Mouse (Mus musculus): ENCODE data around the gene Rd3. TPM values are rescaled to one million over a fixed set of nuclear protein-coding genes. Genes with fewer than 3 reads are reported as not detected.
A peak's percentile ranks its signal among the peaks of the same experiment; 100 is the strongest.

Gene Rd3
- polyA plus RNA-seq, 1 experiment, result not detected

DNA sequence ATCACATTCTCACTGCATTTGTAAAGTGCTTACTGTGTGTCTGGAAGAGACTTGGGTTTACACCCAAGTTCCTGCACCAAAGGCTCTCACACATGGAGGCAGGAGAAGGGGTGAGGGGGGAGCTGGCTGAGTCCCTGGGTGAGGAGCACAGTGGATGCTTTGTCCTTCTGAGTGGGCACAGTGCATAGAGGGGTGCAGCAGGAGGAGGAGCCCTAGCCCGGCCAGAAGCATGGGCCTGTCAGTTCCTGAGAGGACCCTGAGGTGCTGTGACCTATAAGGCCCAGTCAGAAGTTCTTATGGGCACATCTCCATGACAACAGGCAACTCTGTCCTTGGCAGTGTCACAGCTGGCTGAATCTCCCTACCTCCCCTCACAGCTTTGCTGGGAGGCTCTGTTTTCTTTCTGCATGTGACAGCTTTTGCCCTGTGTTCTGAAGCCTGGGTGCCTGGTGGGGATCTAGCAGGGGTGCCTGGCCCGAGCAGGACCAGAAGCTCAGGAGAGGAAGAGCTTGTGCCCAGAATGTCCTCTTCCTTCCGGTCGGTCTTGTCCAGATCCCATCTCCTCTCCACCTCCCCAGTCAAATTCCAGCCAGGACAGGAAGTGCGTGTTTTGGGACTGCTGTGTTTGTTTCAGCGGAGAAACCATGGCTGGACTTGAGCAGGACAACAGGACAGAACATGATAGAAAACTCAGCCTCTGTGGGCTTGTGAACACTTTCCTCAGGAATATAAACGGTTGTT, 15.0 kb downstream of the Rd3 start:
- Histone ChIP-seq H3K27ac (ENCODE audit: control insufficient read depth, insufficient read depth, low read depth, low read length, poor library complexity) (no peak overlapping the region), H3K4me3 (replicated peaks; ENCODE audit: control insufficient read depth, low read depth, low read length) (no peak overlapping the region), H3K4me1 (ENCODE audit: control insufficient read depth, insufficient read depth, low read length) (no peaks in the 10 kb centered on the region; the same call in 1 of the 2 replicates)
- 83% methylated on average over 7 of the region's 7 CpGs for WGBS
- no peak for TF ChIP-seq CTCF (IDR thresholded peaks at IDR 0.05; ENCODE audit: control insufficient read depth, insufficient read depth, low read length)
- TF ChIP-seq POLR2A (IDR thresholded peaks at IDR 0.05; ENCODE audit: borderline replicate concordance, control insufficient read depth, low read depth, low read length), result no peak

DNA sequence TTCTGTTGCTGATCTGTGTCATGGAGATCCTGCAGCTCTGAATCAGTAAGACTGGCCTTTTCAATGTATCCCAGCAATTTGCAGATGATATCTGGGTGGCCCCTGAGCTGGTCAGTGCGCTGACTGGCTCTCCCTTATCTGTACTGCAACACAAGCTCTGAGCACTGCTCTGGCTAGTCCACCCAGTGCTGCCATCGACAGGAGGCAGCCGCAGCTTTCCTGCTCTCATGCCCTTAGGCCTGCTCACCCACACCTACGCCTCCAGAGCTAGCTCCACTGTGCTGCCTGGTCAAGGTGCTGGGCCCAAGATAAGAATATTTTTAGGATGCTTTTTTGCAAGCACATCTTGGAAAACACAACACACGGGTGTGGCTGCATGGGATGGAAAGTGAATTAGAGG, 17.3 kb downstream of the Rd3 start:
- TF ChIP-seq POLR2A (IDR thresholded peaks at IDR 0.05; ENCODE audit: borderline replicate concordance, control insufficient read depth, low read depth, low read length) (no peak), CTCF (IDR thresholded peaks at IDR 0.05; ENCODE audit: control insufficient read depth, insufficient read depth, low read length) (no peak)
- WGBS, result 70% methylated on average over 5 of the region's 5 CpGs
- H3K4me1 ChIP-seq (ENCODE audit: control insufficient read depth, insufficient read depth, low read length), result no peaks in the 10 kb centered on the region
- no peak overlapping the region for H3K4me3 ChIP-seq (replicated peaks; ENCODE audit: control insufficient read depth, low read depth, low read length)
- no peak overlapping the region for H3K27ac ChIP-seq (ENCODE audit: control insufficient read depth, insufficient read depth, low read depth, low read length, poor library complexity)

DNA sequence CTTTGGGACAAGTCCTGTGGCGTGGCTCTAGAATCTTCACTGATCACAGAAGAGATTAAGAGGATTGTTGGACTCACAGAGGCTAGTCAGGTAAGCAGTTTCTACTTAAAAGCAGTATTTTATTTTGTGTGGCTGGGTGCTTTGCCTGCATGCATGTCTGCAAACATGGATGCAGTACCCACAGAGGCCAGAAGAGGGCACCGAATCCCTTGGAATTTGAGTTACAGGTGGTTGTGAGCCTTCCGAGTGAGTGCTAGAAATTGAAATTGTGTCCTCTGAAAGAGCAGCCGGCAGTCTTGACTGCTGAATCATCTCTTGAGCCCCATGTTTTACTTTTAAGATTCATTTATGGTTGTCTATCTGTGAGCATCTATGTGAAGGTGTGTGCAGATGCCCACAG, 18.3 kb downstream of the Rd3 start:
- no peak overlapping the region for H3K27ac ChIP-seq (ENCODE audit: control insufficient read depth, insufficient read depth, low read depth, low read length, poor library complexity)
- no peaks in the 10 kb centered on the region for H3K4me1 ChIP-seq (ENCODE audit: control insufficient read depth, insufficient read depth, low read length)
- H3K4me3 ChIP-seq (replicated peaks; ENCODE audit: control insufficient read depth, low read depth, low read length), result no peak overlapping the region
- TF ChIP-seq CTCF (IDR thresholded peaks at IDR 0.05; ENCODE audit: control insufficient read depth, insufficient read depth, low read length) (peak; percentile 69), POLR2A (IDR thresholded peaks at IDR 0.05; ENCODE audit: borderline replicate concordance, control insufficient read depth, low read depth, low read length) (no peak)
- WGBS, result 57% methylated on average over 4 of the region's 4 CpGs

DNA sequence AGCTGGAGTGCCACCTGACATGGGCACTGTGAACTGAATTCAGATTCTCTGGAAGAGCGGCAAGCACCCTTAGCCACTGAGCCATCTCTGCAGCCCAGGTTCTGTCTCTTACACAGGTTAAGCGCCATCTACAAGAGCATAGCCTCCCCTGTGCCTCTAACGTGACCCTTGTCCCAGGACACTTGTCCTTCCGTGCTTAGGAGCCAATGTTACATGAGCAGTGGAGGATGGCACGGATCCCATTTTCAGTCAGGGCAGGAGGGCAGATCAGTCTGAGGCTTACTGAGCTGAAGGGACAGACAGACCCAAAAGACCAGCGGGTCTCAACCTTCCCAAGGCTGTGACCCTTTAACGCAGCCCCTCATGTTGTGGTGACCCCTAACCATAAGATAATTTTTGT, 18.7 kb downstream of the Rd3 start:
- Histone ChIP-seq H3K4me1 (ENCODE audit: control insufficient read depth, insufficient read depth, low read length) (no peaks in the 10 kb centered on the region), H3K4me3 (replicated peaks; ENCODE audit: control insufficient read depth, low read depth, low read length) (no peak overlapping the region), H3K27ac (ENCODE audit: control insufficient read depth, insufficient read depth, low read depth, low read length, poor library complexity) (no peak overlapping the region)
- TF ChIP-seq POLR2A (IDR thresholded peaks at IDR 0.05; ENCODE audit: borderline replicate concordance, control insufficient read depth, low read depth, low read length), result no peak
- 91% methylated on average over 7 of the region's 7 CpGs for WGBS

DNA sequence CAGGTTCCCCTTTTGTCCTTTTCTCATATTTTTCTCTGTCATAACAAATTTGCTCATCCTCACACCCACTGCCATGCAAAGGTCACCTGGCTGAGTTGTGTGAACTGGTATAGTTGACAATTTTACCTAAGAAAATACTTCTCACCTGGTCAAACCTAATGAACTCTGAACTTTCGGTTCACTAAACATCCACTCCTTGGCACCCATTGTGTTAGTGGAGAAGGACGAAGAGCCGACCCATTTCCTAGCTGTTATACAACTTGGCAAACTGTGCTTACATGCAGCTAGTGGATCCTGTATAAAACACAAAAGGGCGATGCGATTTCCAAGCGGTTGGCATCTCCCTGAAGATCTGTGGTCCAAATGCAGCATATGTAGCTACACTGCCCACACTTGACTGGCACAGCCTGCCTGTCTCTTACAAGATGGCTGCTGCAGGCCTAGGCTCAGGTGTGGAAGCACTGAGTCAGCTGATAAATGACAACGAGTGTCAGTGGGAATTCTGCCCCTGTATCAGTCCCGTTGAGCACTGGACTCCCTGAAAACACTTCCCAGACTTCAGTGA, 19.5 kb downstream of the Rd3 start:
- TF ChIP-seq POLR2A (IDR thresholded peaks at IDR 0.05; ENCODE audit: borderline replicate concordance, control insufficient read depth, low read depth, low read length), result no peak
- TF ChIP-seq CTCF (IDR thresholded peaks at IDR 0.05; ENCODE audit: control insufficient read depth, insufficient read depth, low read length), result no peak
- WGBS, result 84% methylated on average over 8 of the region's 8 CpGs
- H3K27ac ChIP-seq (ENCODE audit: control insufficient read depth, insufficient read depth, low read depth, low read length, poor library complexity), result no peak overlapping the region

DNA sequence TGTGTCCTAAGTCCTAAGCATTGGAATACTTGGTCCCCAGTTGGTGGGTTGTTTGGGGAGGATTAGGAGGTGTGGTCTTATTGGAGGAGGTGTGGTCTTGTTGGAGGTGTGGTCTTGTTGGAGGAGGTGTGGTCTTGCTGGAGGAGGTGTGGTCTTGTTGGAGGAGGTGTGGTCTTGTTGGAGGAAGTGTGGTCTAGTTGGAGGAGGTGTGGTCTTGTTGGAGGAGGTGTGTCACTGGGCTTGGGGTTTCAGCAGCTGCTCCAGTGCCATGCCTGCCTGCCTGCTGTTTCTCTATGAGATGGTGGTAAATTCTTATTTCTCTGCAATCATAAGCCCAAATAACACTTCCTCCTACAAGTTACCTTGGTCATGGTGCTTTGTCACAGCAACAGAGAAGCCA, 21.9 kb downstream of the Rd3 start:
- H3K4me3 ChIP-seq (replicated peaks; ENCODE audit: control insufficient read depth, low read depth, low read length), result no peak overlapping the region
- TF ChIP-seq POLR2A (IDR thresholded peaks at IDR 0.05; ENCODE audit: borderline replicate concordance, control insufficient read depth, low read depth, low read length) (no peak), CTCF (IDR thresholded peaks at IDR 0.05; ENCODE audit: control insufficient read depth, insufficient read depth, low read length) (no peak)
- no peak overlapping the region for H3K27ac ChIP-seq (ENCODE audit: control insufficient read depth, insufficient read depth, low read depth, low read length, poor library complexity)
- no peaks in the 10 kb centered on the region for H3K4me1 ChIP-seq (ENCODE audit: control insufficient read depth, insufficient read depth, low read length)

More for the DNA sequence above, 19.5 kb downstream of the Rd3 start:
- no peak overlapping the region for H3K4me3 ChIP-seq (replicated peaks; ENCODE audit: control insufficient read depth, low read depth, low read length)
- no peaks in the 10 kb centered on the region for H3K4me1 ChIP-seq (ENCODE audit: control insufficient read depth, insufficient read depth, low read length)

Other genes with a start within 250 kb of the Rd3 start
- gene Nek2, start 155.9 kb upstream of the Rd3 start, polyA plus RNA-seq (2011; ENCODE audit: insufficient read depth, insufficient read length, low replicate concordance, missing spikeins), result 23.5 and 26.9 TPM in 2 replicates
- gene Slc30a1, start 70.6 kb upstream of the Rd3 start, polyA plus RNA-seq (2011; ENCODE audit: insufficient read depth, insufficient read length, low replicate concordance, missing spikeins), result 5.0 and 7.9 TPM in 2 replicates
- 12.7 and 35.4 TPM in 2 replicates for gene Traf5, start 115.2 kb downstream of the Rd3 start, polyA plus RNA-seq (2011; ENCODE audit: insufficient read depth, insufficient read length, low replicate concordance, missing spikeins)
- gene Rcor3, start 160.7 kb downstream of the Rd3 start, polyA plus RNA-seq (2011; ENCODE audit: insufficient read depth, insufficient read length, low replicate concordance, missing spikeins), result 8.3 and 20.0 TPM in 2 replicates
- gene Kcnh1, start 213.4 kb downstream of the Rd3 start, polyA plus RNA-seq (2011; ENCODE audit: insufficient read depth, insufficient read length, low replicate concordance, missing spikeins), result 0.27 TPM in 2 replicates